ENCODE assay signal across 7 mouse cellular contexts in the genomic region with DNA sequence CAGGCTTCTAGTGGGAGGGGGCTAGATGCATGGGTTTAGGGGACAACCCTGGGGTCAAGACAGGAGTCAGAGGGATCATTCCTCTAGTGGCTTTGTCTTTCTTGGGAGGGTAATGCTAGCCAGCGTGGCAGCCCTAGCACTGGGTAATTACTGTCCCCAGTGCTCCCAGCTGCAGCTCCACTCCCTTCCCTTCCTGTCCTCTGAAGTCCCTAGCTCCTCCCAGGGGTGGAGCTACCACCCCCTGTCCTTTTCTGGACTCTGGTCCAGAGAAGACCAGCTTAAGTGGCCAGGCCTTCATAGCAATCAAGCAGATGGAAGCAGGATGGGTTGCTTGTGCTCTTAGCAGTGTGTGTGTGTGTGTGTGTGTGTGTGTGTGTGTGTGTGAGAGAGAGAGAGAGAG. TPM values are rescaled to one million over a fixed set of nuclear protein-coding genes. Genes with fewer than 3 reads are reported as not detected.
A peak's percentile ranks its signal among the peaks of the same experiment; 100 is the strongest.
DNase-seq lines count a peak whose midpoint lies in the region; ATAC-seq and TF ChIP-seq lines count a peak whose summit lies in the region.

No protein-coding gene starts in this region.

- no peaks in the 10 kb centered on the region for H3K9me3 ChIP-seq in lung, embryonic 14.5 days (ENCODE audit: low read depth, low read length)
- H3K9me3 ChIP-seq in heart, embryonic 14.5 days (ENCODE audit: control insufficient read depth, low read length), result no peaks in the 10 kb centered on the region
- no peaks in the 10 kb centered on the region for H3K9me3 ChIP-seq in limb, embryonic 10.5 days (replicated peaks)
- H3K9me3 ChIP-seq in stomach, postnatal 0 days (ENCODE audit: control insufficient read depth, low read length), result no peaks in the 10 kb centered on the region

- H3K4me2 ChIP-seq in lung, embryonic 14.5 days, result no peak overlapping the region
- H3K4me2 ChIP-seq in heart, embryonic 14.5 days (ENCODE audit: low read length), result no peak overlapping the region
- H3K4me2 ChIP-seq in stomach, postnatal 0 days (replicated peaks; ENCODE audit: low read depth), result no peak overlapping the region

- no peak for TF ChIP-seq CTCF in lung, embryonic 14.5 days (IDR thresholded peaks at IDR 0.05; ENCODE audit: low read depth)
- no peak for TF ChIP-seq CTCF in stomach, postnatal 0 days (IDR thresholded peaks at IDR 0.05; ENCODE audit: low read depth)

- no peak for TF ChIP-seq EP300 in stomach, postnatal 0 days (optimal IDR thresholded peaks at IDR 0.05)

- H3K36me3 ChIP-seq in lung, embryonic 14.5 days (ENCODE audit: insufficient read depth), result 0 out of 2 replicates have a peak, but pooled peaks cover 6% of the 10 kb centered on the region
- peaks cover 5% of the 10 kb centered on the region; the same call in 1 of the 2 replicates for H3K36me3 ChIP-seq in heart, embryonic 14.5 days (ENCODE audit: control insufficient read depth, insufficient read depth, low read length)
- H3K36me3 ChIP-seq in limb, embryonic 10.5 days, result peaks cover 43% of the 10 kb centered on the region
- H3K36me3 ChIP-seq in stomach, postnatal 0 days (ENCODE audit: control insufficient read depth, insufficient read depth, low read length), result no peaks in the 10 kb centered on the region

- intact Hi-C loops in left cerebral cortex, postnatal 14 days (cut with DNase I), result no loop called here

- H3K9ac ChIP-seq in lung, embryonic 14.5 days, result no peak overlapping the region
- no peak overlapping the region for H3K9ac ChIP-seq in heart, embryonic 14.5 days (ENCODE audit: low read length)
- no peak overlapping the region for H3K9ac ChIP-seq in stomach, postnatal 0 days (ENCODE audit: low read length)

- H3K27me3 ChIP-seq in lung, embryonic 14.5 days (ENCODE audit: insufficient read depth, low read length), result no peaks in the 10 kb centered on the region
- H3K27me3 ChIP-seq in heart, embryonic 14.5 days (ENCODE audit: control insufficient read depth, insufficient read depth, low read length), result no peaks in the 10 kb centered on the region
- H3K27me3 ChIP-seq in limb, embryonic 10.5 days (ENCODE audit: low read depth, poor library complexity, severe bottlenecking), result peaks cover 76% of the 10 kb centered on the region
- H3K27me3 ChIP-seq in stomach, postnatal 0 days (ENCODE audit: control insufficient read depth, insufficient read depth, low read length), result no peaks in the 10 kb centered on the region

- H3K27ac ChIP-seq in lung, embryonic 14.5 days (ENCODE audit: low read depth), result no peak overlapping the region
- H3K27ac ChIP-seq in heart, embryonic 14.5 days (replicated peaks in 1 of 2; ENCODE audit: control insufficient read depth in 1 of 2, insufficient read depth in 1 of 2, low read depth in 2 of 2, low read length in 2 of 2), result no peak overlapping the region
- peak overlapping the region; percentile 81 for H3K27ac ChIP-seq in limb, embryonic 10.5 days
- no peak overlapping the region for H3K27ac ChIP-seq in stomach, postnatal 0 days (replicated peaks)

- ATAC-seq in lung, embryonic 14.5 days (ENCODE audit: insufficient read depth), result peak; percentile 88
- ATAC-seq in heart, embryonic 14.5 days (ENCODE audit: insufficient number of reproducible peaks, insufficient read depth, low FRiP score, low read depth), result peak; percentile 68; the same call in 1 of the 2 replicates
- peak; percentile 40; the same call in 1 of the 2 replicates for ATAC-seq in stomach, postnatal 0 days (ENCODE audit: low FRiP score, low TSS enrichment)
- ATAC-seq in monocyte, adult 5-6 weeks (replicated peaks; ENCODE audit: insufficient number of reproducible peaks, low FRiP score, low TSS enrichment, poor library complexity, severe bottlenecking), result no peak

- no peaks in the 10 kb centered on the region for H3K4me1 ChIP-seq in lung, embryonic 14.5 days (ENCODE audit: insufficient read depth)
- H3K4me1 ChIP-seq in heart, embryonic 14.5 days (ENCODE audit: control insufficient read depth in 2 of 2, insufficient read depth in 2 of 2, low read length in 2 of 2), result peaks cover 10 to 13% of the 10 kb centered on the region in 2 experiments; a peak in 2 of 4 replicates
- H3K4me1 ChIP-seq in limb, embryonic 10.5 days, result peaks cover 31% of the 10 kb centered on the region
- H3K4me1 ChIP-seq in stomach, postnatal 0 days (replicated peaks; ENCODE audit: control insufficient read depth, insufficient read depth), result no peaks in the 10 kb centered on the region

- no peak overlapping the region for H3K4me3 ChIP-seq in lung, embryonic 14.5 days (ENCODE audit: low read depth, low read length)
- no peak overlapping the region for H3K4me3 ChIP-seq in heart, embryonic 14.5 days (ENCODE audit: control insufficient read depth in 1 of 2, insufficient read depth in 1 of 2, low read depth in 1 of 2, low read length in 2 of 2)
- H3K4me3 ChIP-seq in limb, embryonic 10.5 days, result no peak overlapping the region
- no peak overlapping the region for H3K4me3 ChIP-seq in stomach, postnatal 0 days (ENCODE audit: low read depth, low read length)

- WGBS in lung, embryonic 14.5 days, result 23% methylated on average over 1 of the region's 1 CpGs
- WGBS in heart, embryonic 14.5 days, result 17% methylated on average over 1 of the region's 1 CpGs
- WGBS in limb, embryonic 10.5 days, result 17% methylated on average over 1 of the region's 1 CpGs
- WGBS in stomach, postnatal 0 days, result 33% methylated on average over 1 of the region's 1 CpGs

- peak; percentile 62 for DNase-seq in lung, embryonic 14.5 days
- DNase-seq in lung, postnatal 25 days (ENCODE audit: low spot score), result no peak
- peak; percentile 37 for DNase-seq in limb, embryonic 10.5 days (ENCODE audit: low spot score)
- peak; percentile 21 for DNase-seq in stomach, postnatal 0 days (ENCODE audit: low spot score)
- no peak for DNase-seq in left cerebral cortex, postnatal 14 days (ENCODE audit: low spot score in 2 of 2)

RNA-seq across cellular contexts. Expression of a gene that starts 9.6 kb away (rescaled TPM):
- polyA plus RNA-seq in lung, embryonic 14.5 days (2014; fragmentation: Nextera tagmentation; extraction: Ambion mirVana), result 14.5 and 14.6 TPM in 2 replicates
- polyA plus RNA-seq in heart, embryonic 14.5 days (2014; fragmentation: Nextera tagmentation; extraction: Ambion mirVana), result 7.4 and 8.0 TPM in 2 replicates
- 15.3 and 17.0 TPM in 2 replicates for polyA plus RNA-seq in limb, embryonic 10.5 days (2016; fragmentation: Nextera tagmentation; extraction: Ambion mirVana)
- 2.8 and 3.1 TPM in 2 replicates for polyA plus RNA-seq in stomach, postnatal 0 days (2015; fragmentation: Nextera tagmentation; extraction: Ambion mirVana)
- 10 to 100 TPM; 21.6 to 23.0 TPM for total RNA-seq in left cerebral cortex, postnatal 14 days (2021)
- total RNA-seq in monocyte, adult 5-6 weeks (2017), result not detected in 3 replicates

RNA-seq across cellular contexts. Expression of a gene that starts 38.4 kb away (rescaled TPM):
- 27.0 and 29.4 TPM in 2 replicates for polyA plus RNA-seq in lung, embryonic 14.5 days (2014; fragmentation: Nextera tagmentation; extraction: Ambion mirVana)
- 23.5 and 24.1 TPM in 2 replicates for polyA plus RNA-seq in heart, embryonic 14.5 days (2014; fragmentation: Nextera tagmentation; extraction: Ambion mirVana)
- polyA plus RNA-seq in limb, embryonic 10.5 days (2016; fragmentation: Nextera tagmentation; extraction: Ambion mirVana), result 34.2 and 35.0 TPM in 2 replicates
- polyA plus RNA-seq in stomach, postnatal 0 days (2015; fragmentation: Nextera tagmentation; extraction: Ambion mirVana), result 13.0 and 15.2 TPM in 2 replicates
- total RNA-seq in left cerebral cortex, postnatal 14 days (2021), result 100 to 1,000 TPM; 206 to 207 TPM
- total RNA-seq in monocyte, adult 5-6 weeks (2017), result 17.3 to 36.0 TPM (median 20.2 TPM) in 3 replicates

RNA-seq across cellular contexts. Expression of a gene that starts 40.8 kb away (rescaled TPM):
- polyA plus RNA-seq in lung, embryonic 14.5 days (2014; fragmentation: Nextera tagmentation; extraction: Ambion mirVana), result 38.0 TPM in 2 replicates
- 14.8 and 15.1 TPM in 2 replicates for polyA plus RNA-seq in heart, embryonic 14.5 days (2014; fragmentation: Nextera tagmentation; extraction: Ambion mirVana)
- polyA plus RNA-seq in limb, embryonic 10.5 days (2016; fragmentation: Nextera tagmentation; extraction: Ambion mirVana), result 59.1 and 68.9 TPM in 2 replicates
- 16.3 and 16.9 TPM in 2 replicates for polyA plus RNA-seq in stomach, postnatal 0 days (2015; fragmentation: Nextera tagmentation; extraction: Ambion mirVana)
- 10 to 100 TPM; 61.8 to 63.0 TPM for total RNA-seq in left cerebral cortex, postnatal 14 days (2021)
- total RNA-seq in monocyte, adult 5-6 weeks (2017), result 12.3 to 26.1 TPM (median 14.5 TPM) in 3 replicates

Comparison
In these comparisons a context has a peak if more than half of its experiments do, and no peak if none do; other contexts are left out.
1. DNase-seq: peak in lung, embryonic 14.5 days (single experiment), limb, embryonic 10.5 days (single experiment) and stomach, postnatal 0 days (single experiment); none in lung, postnatal 25 days (single experiment) and left cerebral cortex, postnatal 14 days (0 of 2).